Mouse (Mus musculus) E14TG2a.4 (cell line): ENCODE data around the gene Eif5.
A peak's percentile ranks its signal among the peaks of the same experiment; 100 is the strongest.
"Not testable (repeated sequence)": the region's sequence is repeated elsewhere in the genome, so short reads cannot be mapped to it uniquely, and the experiment has no call there.

ENCODE experiments used
- H3K27me3 ChIP-seq: 2 replicates; pipeline ENCODE4 v1.6.1; 2014; ENCODE audit warnings: low read length, control low read depth; ENCODE audit not compliant: insufficient read depth
- H3K36me3 ChIP-seq: 2 replicates; pipeline ENCODE4 v1.6.1; 2014; ENCODE audit warnings: low read length, control low read depth; ENCODE audit not compliant: insufficient read depth
- H3K4me1 ChIP-seq: replicated peaks from 2 replicates; pipeline ENCODE4 v1.6.1; 2014; ENCODE audit warnings: low read depth, low read length, control low read depth
- H3K4me3 ChIP-seq: replicated peaks from 2 replicates; pipeline ENCODE4 v1.5.1; 2014; ENCODE audit warnings: mild to moderate bottlenecking, low read length
- H3K9me3 ChIP-seq: 2 replicates; pipeline ENCODE4 v1.6.1; 2014; ENCODE audit warnings: low read length, control low read depth
- CTCF ChIP-seq: conservative IDR thresholded peaks from 2 replicates; pipeline ENCODE4 v1.5.1; 2014; ENCODE audit warnings: low read length
- NANOG ChIP-seq: IDR thresholded peaks from 2 replicates; pipeline ENCODE4 v1.6.1; 2014; ENCODE audit warnings: borderline replicate concordance, low read length, mixed read lengths
- POU5F1 ChIP-seq: IDR thresholded peaks from 2 replicates; pipeline ENCODE4 v1.6.1; 2014; ENCODE audit warnings: low read length, borderline replicate concordance

Eif5 gene

GRCm38 (mm10) chr12:111504904-111505303 is 32.9 kb upstream of the Eif5 start:
- H3K36me3 ChIP-seq: no peaks in the 10 kb centered on the region
- H3K27me3 ChIP-seq: peaks cover 21% of the 10 kb centered on the region
- TF ChIP-seq NANOG (no peak), CTCF (peak; percentile 84)
- peaks cover 6% of the 10 kb centered on the region for H3K9me3 ChIP-seq
- peaks cover 64% of the 10 kb centered on the region for H3K4me1 ChIP-seq
- peak overlapping the region; percentile 52 for H3K4me3 ChIP-seq

- H3K9me3 ChIP-seq: peaks cover 6% of the 10 kb centered on the region
- TF ChIP-seq POU5F1 (no peak), CTCF (peak; percentile 38), NANOG (no peak)
- H3K27me3 ChIP-seq: peaks cover 21% of the 10 kb centered on the region
- peaks cover 49% of the 10 kb centered on the region for H3K4me1 ChIP-seq
- no peak overlapping the region for H3K4me3 ChIP-seq
- H3K36me3 ChIP-seq: no peaks in the 10 kb centered on the region
Observed at GRCm38 (mm10) chr12:111507001-111507400, 30.8 kb upstream of the Eif5 start.

GRCm38 (mm10) chr12:111507962-111508361 is 29.9 kb upstream of the Eif5 start:
- TF ChIP-seq POU5F1 (no peak), NANOG (no peak), CTCF (no peak)
- no peak overlapping the region for H3K4me3 ChIP-seq

GRCm38 (mm10) chr12:111508438-111508837 is 29.4 kb upstream of the Eif5 start:
- Histone ChIP-seq H3K27me3 (peaks cover 16% of the 10 kb centered on the region), H3K4me1 (peaks cover 41% of the 10 kb centered on the region)
- not testable (repeated sequence) for H3K4me3 ChIP-seq, H3K36me3 ChIP-seq, H3K9me3 ChIP-seq

More at GRCm38 (mm10) chr12:111507962-111508361, 29.9 kb upstream of the Eif5 start:
- Histone ChIP-seq H3K4me1 (peaks cover 46% of the 10 kb centered on the region), H3K9me3 (no peaks in the 10 kb centered on the region), H3K27me3 (peaks cover 16% of the 10 kb centered on the region), H3K36me3 (no peaks in the 10 kb centered on the region)

- TF ChIP-seq NANOG: no peak
- no peak for TF ChIP-seq CTCF
- TF ChIP-seq POU5F1: no peak
- H3K4me3 ChIP-seq: no peak overlapping the region
- no peaks in the 10 kb centered on the region for H3K27me3 ChIP-seq
- peaks cover 43% of the 10 kb centered on the region for H3K4me1 ChIP-seq
- no peaks in the 10 kb centered on the region for H3K9me3 ChIP-seq
- no peaks in the 10 kb centered on the region for H3K36me3 ChIP-seq
Observed at GRCm38 (mm10) chr12:111512572-111513063, 25.2 kb upstream of the Eif5 start.

GRCm38 (mm10) chr12:111513673-111514072 is 24.1 kb upstream of the Eif5 start:
- TF ChIP-seq POU5F1: no peak
- no peak for TF ChIP-seq NANOG
- no peak for TF ChIP-seq CTCF
- Histone ChIP-seq H3K36me3 (no peaks in the 10 kb centered on the region), H3K4me1 (peaks cover 33% of the 10 kb centered on the region), H3K4me3 (no peak overlapping the region), H3K9me3 (0 out of 2 replicates have a peak, but pooled peaks cover 2% of the 10 kb centered on the region), H3K27me3 (no peaks in the 10 kb centered on the region)

- H3K4me1 ChIP-seq: peaks cover 28% of the 10 kb centered on the region
- TF ChIP-seq POU5F1 (no peak), NANOG (no peak), CTCF (no peak)
- H3K4me3 ChIP-seq: no peak overlapping the region
- peaks cover 6% of the 10 kb centered on the region; the same call in 1 of the 2 replicates for H3K9me3 ChIP-seq
- no peaks in the 10 kb centered on the region for H3K36me3 ChIP-seq
- no peaks in the 10 kb centered on the region for H3K27me3 ChIP-seq
Observed at GRCm38 (mm10) chr12:111514231-111514792, 23.5 kb upstream of the Eif5 start.

GRCm38 (mm10) chr12:111514874-111515649 is 22.8 kb upstream of the Eif5 start:
- Histone ChIP-seq H3K4me3 (no peak overlapping the region), H3K27me3 (no peaks in the 10 kb centered on the region), H3K4me1 (peaks cover 28% of the 10 kb centered on the region), H3K36me3 (no peaks in the 10 kb centered on the region), H3K9me3 (peaks cover 6% of the 10 kb centered on the region; the same call in 1 of the 2 replicates)
- TF ChIP-seq NANOG (no peak), POU5F1 (no peak), CTCF (0 out of 2 replicates have a peak, but pooled peaks have one; percentile 4)
